Mouse (Mus musculus) lung, adult 2 months (tissue): ENCODE measurements around the gene Tln2.

Experiments used
- CTCF ChIP-seq: fragments of 200-500 bp; IDR thresholded peaks from 2 replicates; pipeline ENCODE4 v1.5.1; 2011; ENCODE audit warnings: mild to moderate bottlenecking, low read length, control low read depth; ENCODE audit not compliant: insufficient read depth
- POLR2A ChIP-seq: fragments of 200-500 bp; IDR thresholded peaks from 2 replicates; pipeline ENCODE4 v1.6.1; 2011; ENCODE audit warnings: low read depth, mild to moderate bottlenecking, control low read depth, low read length, borderline replicate concordance; ENCODE audit errors: extremely low read depth

DNA sequence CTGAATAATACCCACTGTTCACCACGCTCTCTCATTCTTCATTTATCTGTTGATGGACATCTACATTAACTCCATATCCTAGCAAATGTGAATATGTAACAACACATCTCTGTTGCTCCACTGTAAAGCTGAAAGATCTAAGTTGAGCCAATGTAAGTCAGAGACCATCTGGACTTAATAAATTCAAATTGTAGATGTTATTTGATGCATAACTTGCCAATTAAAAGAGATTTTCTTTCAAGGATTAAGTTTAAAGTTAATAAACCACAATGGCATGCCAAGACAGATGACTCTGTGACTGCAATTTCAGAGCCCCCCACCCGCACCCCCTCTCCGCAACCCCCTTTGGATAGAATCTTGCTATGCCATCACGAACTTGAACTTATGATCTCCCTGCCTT, 386.3 kb downstream of the Tln2 start:
- TF ChIP-seq POLR2A: no peak
- TF ChIP-seq CTCF: no peak
